Mouse (Mus musculus) CH12F3 (cell line): ENCODE results near the gene Vmn1r151.
"Not testable (repeated sequence)": the region's sequence is repeated elsewhere in the genome, so short reads cannot be mapped to it uniquely, and the experiment has no call there.

Experiments used
- in situ Hi-C: fragments of 300-500 bp; cut with MboI; formaldehyde crosslinking; loops from 2 replicates; pipeline ENCODE4 v1.14.3; 2020; ENCODE audit warnings: low sequenced_read_pairs

Gene Vmn1r151

GRCm38 (mm10) chr7:22499578-22499977 is at the start of gene Vmn1r151:
Vmn1r151 (minus strand) TSS chr7:22499678.
- in situ Hi-C loops: not testable (repeated sequence)

DNA sequence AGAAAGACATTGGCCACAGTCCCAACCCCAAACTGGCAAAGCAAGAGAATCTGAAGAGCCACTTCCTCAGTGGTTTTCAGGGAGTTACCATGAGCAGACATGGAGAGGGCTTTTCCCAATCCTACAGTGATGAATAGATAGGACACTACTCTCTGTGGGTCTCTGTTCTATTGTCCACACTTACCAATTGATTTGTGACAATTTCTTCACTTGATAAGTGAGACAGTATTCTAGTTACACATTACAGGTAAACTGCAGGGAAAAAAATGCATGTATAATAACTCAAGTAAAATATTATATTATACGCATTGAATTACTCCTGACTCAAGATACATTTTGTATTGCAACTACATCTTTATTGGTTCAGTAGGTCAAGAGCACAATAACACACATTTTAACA is 35.3 kb upstream of the Vmn1r151 start, which contains the start of gene Gm8677:
TSS of gene Gm8677 (minus strand) at position 101 of the 400 bp plus-strand sequence.
- in situ Hi-C loops: not testable (repeated sequence)

DNA sequence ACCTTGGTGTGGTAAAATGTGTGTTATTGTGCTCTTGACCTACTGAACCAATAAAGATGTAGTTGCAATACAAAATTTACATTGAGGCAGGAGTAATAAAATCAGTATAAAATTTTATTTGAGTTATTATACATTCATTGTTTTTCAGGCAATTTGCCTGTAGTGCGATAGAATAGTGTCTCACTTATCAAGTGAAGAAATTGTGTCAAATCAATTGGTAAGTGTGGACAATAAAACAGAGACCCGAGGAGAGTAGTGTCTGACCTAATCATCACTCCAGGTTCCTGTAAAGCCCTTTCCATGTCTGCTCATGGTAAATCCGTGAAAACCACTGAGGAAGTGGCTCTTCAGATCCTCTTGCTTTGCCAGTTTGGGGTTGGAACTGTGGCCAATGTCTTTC is 23.2 kb upstream of the Vmn1r151 start, which contains the start of gene Vmn1r152:
TSS of gene Vmn1r152 (plus strand) at position 301 of the 400 bp plus-strand sequence.
- in situ Hi-C loops: not testable (repeated sequence)

DNA sequence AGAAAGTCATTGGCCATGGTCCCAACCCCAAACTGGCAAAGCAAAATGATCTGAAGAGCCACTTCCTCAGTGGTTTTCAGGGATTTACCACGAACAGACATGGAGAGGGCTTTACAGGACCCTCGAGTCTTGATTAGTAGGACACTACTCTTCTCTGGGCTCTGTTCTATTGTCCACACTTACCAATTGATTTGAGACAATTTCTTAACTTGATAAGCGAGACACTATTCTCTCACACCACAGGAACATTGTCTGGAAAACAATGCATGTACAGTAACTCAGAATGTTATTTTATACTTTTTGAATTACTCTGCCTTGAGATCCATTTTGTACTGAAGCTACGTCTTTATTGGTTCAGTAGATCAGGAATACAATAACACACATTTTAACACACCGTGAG is 35.5 kb downstream of the Vmn1r151 start, which contains the start of gene Gm10665:
TSS of gene Gm10665 (minus strand) at position 101 of the 400 bp plus-strand sequence.
- in situ Hi-C loops: not testable (repeated sequence)
